Mouse (Mus musculus) cortical plate, adult 2 months (tissue): ENCODE data around the gene Ak2.

ENCODE experiments used
- CTCF ChIP-seq: fragments of 200-500 bp; IDR thresholded peaks from 2 replicates; pipeline ENCODE4 v1.5.1; 2011; ENCODE audit warnings: mild to moderate bottlenecking, control low read depth, low read length; ENCODE audit not compliant: insufficient read depth; ENCODE audit errors: extremely low read depth
- POLR2A ChIP-seq: fragments of 200-500 bp; IDR thresholded peaks from 2 replicates; pipeline ENCODE4 v1.6.1; 2011; ENCODE audit warnings: mild to moderate bottlenecking, low read length, control low read depth; ENCODE audit not compliant: insufficient read depth; ENCODE audit errors: extremely low read depth

GRCm38 (mm10) chr4:128971065-128971694 lies 20.6 kb upstream of the Ak2 start:
- TF ChIP-seq POLR2A (no peak), CTCF (peak; percentile 84)
